Mouse (Mus musculus) thymus, postnatal 25 days (tissue): Measurements from ENCODE around the gene Pdlim5.

ENCODE experiments used
- DNase-seq: peaks from one replicate; pipeline ENCODE4 v3.0.0; 2022

The Pdlim5 gene

DNA sequence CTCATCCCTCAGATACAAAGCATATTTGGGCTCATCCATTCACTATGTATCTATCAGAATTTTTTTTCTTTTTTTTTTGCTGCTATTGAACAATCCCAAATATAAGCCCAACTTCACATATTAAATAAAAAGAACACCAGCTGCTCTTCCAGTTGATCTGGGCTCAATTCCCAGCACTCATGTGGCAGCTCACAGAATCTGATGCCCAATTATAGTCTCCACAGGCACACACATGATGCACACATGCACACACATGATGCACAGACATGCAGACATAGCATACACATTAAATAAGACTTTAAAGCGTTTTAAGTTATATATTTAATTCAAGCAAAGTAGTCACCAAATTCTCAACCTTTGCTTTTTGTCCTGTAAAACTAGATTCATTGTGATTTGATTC, 62.0 kb downstream of the Pdlim5 start:
- DNase-seq, result no peak

DNA sequence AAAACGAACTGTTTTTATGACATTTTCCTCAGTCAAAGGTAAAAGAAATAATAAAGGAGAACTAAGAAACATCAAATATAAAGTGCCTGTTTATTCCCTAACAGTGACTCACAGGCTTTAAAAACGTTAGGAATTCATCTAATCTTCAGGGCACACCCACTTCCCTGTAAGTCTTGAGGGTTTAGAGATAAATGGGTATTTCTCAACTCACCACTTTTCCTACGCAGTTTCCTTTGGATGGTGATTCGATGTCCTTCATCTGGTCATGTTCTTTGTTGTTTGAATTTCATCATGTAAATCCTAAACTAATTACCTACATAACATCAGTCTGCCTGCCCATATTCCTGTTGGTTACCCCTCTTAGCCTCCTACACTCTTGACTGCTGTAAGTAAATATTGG, 62.8 kb downstream of the Pdlim5 start:
- DNase-seq, result no peak

DNA sequence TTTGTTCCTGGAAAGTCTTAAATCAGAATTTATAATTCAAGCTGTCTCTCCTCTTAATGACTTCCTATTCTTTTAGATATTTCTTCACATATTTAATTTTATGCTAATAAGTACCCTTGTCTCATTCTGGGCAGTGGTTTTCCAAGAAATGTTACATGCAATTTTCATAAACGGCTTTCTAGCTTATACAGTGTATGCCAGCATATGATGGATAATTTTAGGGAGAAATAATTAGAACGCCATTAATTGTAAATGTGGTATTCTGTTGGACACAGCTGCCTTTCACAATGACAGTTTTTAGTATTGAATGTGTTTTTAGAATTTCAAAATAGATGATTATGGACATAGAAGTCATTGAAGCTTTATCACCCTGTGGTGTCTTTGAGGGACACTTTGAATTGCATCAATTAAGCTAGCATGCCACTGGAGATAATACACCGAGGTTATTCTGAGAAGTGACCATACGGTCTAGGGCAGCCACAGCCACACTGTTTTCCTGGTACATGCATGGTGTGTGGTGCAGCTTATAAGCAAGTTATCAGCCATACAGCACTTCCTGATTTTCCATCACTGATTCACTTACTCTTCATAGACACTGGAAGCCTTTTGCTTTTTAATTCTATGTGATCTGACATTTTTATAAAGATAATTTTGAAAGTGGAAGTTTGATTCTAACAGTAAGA, 63.5 kb downstream of the Pdlim5 start:
- no peak for DNase-seq

- DNase-seq, result no peak
Measured at GRCm38 (mm10) chr3:142330425-142330824, 65.1 kb downstream of the Pdlim5 start.

DNA sequence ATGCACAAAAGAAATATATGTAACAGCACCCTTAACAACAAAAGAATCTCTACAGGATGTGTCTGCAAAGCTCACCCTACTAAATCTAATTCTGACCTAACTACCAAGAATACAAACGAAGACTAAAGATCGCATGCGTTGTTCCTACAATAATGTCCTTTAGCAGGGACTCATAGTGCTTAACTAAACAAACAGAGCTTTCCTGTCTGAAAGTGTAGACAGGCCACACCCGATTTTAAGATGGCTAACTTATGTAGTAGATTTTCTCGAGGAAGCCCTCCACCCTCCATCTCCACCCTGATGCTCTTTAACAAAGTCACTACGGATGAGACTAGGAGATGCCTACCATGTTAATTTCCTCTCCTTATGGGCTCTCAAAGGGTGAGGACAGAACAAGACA, 71.9 kb downstream of the Pdlim5 start:
- DNase-seq, result no peak

GRCm38 (mm10) chr3:142321930-142322329, 73.6 kb downstream of the Pdlim5 start:
- DNase-seq, result no peak

GRCm38 (mm10) chr3:142318147-142318546, 77.3 kb downstream of the Pdlim5 start:
- DNase-seq, result no peak

- DNase-seq, result no peak
Measured at GRCm38 (mm10) chr3:142316138-142316740, 79.3 kb downstream of the Pdlim5 start.

DNA sequence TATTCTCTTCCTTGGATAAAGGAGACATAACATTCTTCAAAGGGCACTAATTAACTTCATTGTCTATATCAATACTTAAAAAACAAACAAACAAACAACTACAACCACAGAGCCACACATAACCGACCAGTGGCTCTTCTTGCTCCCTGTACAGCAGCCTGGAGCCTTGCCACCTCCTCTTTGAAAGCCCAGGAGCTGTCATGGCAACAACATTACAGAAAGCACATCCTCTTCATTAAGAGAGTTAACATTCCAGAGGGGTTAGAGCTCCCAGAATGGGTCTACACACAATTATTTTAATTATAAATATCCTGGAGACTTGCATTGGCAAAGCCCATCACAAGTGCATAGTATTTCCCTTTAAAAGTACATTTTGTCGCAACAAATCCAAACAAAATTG, 84.4 kb downstream of the Pdlim5 start:
- no peak for DNase-seq

DNA sequence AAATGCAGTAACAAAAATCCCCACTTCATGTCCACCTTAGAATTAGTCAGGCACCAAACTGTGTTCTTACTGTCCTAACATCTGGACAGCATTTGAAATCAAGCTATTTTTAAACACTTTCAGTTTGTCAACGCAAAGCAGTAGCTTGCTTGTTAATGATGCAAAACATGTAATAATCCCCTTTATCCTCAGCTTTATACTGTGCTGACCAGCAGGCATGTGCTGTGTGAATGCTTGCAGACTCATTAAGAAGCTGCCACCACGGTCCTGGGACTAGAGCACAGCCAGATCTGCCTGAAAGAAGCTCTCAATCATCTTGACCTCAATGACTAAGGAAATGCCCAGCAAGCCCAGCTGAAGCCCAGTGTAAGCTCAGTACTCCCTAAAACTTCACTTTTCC, 85.0 kb downstream of the Pdlim5 start:
- DNase-seq, result no peak

DNA sequence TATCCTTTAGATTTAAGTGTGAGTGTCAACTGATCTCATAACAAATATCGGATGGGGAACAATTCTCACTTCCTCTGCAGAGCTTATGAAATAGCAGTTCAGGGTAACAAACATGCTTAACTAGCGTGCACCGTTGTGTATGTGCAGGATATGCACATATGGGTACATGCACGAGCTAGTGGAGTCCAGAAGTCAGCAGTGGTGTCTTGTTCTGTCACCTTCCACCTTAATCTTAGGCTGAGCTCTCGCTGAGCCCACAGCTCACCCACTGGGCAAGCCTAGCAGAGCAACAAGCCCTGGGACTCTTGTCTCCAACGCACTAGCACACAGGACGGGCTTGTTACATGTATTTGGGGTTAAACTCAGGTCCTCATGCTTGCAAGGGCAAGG, 100.2 kb downstream of the Pdlim5 start:
- DNase-seq, result no peak

GRCm38 (mm10) chr3:142294616-142295286, 100.7 kb downstream of the Pdlim5 start:
- DNase-seq, result peak; percentile 14

GRCm38 (mm10) chr3:142293561-142293960, 101.9 kb downstream of the Pdlim5 start:
- no peak for DNase-seq

DNA sequence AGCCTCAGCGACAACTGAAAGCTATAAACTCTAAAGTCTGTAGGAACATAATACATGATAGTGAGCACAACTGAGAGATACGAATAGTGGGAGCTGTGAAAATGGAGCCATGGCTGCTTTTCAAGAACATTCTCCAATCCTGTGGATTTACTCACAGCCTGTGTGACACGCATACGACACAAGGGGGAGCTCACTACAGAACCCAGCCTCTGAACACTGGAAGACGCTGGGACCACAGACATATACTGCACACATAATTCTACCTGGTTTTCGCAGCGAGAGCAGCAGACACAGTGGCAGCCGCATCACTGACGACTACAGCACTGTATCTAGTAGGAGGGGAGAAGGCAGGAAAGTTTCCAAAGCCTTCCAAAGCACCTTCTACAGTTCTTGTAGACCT, 112.8 kb downstream of the Pdlim5 start:
- peak; percentile 61 for DNase-seq

DNA sequence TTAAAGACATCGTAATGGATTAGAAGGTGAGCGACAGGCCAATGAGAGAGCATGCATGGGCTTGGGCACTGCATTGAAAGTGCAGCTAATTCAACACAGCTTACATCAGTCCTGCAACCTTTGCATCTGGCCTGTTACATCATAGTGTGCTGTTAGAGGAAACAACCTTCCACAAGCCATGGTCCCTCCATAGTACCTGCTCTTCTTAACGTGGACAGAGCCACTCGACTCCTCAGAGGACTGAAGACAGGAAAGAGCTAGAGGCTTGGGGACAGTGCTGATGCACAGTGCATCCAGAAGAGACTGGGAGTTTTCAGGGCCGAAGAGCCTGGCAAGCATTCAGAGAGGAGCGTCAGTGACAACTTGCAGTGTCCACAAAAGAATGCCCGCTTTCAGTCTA, 113.8 kb downstream of the Pdlim5 start:
- no peak for DNase-seq

- DNase-seq, result peak; percentile 55
Measured at GRCm38 (mm10) chr3:142281093-142281445, 114.4 kb downstream of the Pdlim5 start.

DNA sequence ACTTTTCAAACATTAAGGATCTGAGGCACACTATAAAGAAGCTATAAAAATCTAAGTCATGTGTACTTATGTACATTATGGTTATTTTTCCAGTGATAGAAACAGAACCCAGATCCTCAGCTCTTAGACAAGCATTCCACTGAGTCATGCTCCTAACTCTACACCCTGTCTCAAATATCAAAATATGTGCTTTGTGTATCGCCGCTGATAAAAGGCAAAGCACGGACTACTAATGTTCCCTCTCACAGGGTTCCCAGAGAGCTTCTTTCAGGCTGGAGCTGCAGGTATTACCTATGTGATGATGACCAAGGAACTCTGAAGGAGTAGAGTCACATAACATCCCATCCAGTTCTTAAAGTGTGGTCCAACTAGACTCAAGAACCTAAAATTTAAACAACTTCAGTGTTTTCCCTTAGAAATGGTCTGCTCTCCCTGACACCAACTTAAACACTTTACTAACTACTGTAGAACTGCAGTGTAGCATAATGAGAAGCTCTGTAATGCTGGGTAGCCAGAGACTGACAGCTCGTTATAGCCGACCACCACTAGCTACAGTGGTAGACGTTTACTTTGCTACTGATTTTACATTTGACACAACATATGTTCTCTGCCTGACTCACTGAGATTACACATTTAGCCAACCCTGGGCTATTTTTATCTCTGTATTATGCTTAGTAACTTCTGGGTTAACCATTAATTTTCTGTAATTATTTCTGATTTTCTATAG, 115.0 kb downstream of the Pdlim5 start:
- DNase-seq, result no peak

GRCm38 (mm10) chr3:142279011-142279410, 116.5 kb downstream of the Pdlim5 start:
- no peak for DNase-seq

GRCm38 (mm10) chr3:142276506-142276905, 119.0 kb downstream of the Pdlim5 start:
- no peak for DNase-seq

DNA sequence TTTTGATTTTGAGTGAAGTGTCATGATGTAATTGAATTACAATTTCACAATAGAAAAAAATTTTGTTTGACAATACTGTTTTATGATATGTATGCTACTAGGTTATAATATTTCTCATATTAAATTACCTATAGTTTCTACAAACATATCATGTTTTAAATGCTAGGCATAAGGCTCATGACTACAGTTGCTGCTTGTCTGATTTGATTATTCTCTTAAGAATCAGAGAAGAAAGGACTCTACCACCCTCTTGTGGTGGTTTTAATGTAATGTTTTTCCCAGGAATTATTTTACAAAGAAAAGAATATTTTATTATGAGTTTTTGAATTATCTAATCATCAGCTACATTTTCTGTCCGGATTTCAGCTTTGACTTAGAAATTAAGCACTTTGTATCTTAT, 120.5 kb downstream of the Pdlim5 start:
- DNase-seq, result no peak

GRCm38 (mm10) chr3:142274451-142274850, 121.0 kb downstream of the Pdlim5 start:
- no peak for DNase-seq

- no peak for DNase-seq
Measured at GRCm38 (mm10) chr3:142273265-142273664, 122.2 kb downstream of the Pdlim5 start.

- no peak for DNase-seq
Measured at GRCm38 (mm10) chr3:142256371-142256770, 139.1 kb downstream of the Pdlim5 start.

- no peak for DNase-seq
Measured at GRCm38 (mm10) chr3:142252086-142252485, 143.4 kb downstream of the Pdlim5 start.
